Mouse (Mus musculus): Measurements from ENCODE around the gene Zfp936.
"Not testable (repeated sequence)": the region's sequence is repeated elsewhere in the genome, so short reads cannot be mapped to it uniquely, and the experiment has no call there.

The Zfp936 gene

DNA sequence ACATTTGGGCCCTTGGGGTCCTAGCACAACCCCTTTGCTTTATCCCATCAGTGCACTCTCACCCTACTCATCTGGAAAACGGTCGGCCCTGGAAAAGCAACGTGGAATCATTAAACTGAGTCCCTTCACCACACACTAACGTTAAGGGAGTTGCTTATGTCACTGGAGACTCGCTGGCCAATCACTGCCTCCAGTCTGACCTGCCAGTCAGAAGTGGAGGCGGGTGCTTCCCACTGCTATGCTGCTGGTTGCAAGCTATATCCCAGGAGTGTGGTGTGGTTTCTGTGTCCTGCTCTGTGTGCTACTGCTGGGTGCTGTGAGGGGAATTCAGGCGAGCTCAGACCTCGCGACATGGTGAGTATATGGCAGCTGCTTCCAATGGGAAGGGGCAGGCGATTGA, at the start of gene Zfp936:
TSS of gene Zfp936 (plus strand) at position 301 of the 400 bp plus-strand sequence.
- DNase-seq: not testable (repeated sequence)

DNA sequence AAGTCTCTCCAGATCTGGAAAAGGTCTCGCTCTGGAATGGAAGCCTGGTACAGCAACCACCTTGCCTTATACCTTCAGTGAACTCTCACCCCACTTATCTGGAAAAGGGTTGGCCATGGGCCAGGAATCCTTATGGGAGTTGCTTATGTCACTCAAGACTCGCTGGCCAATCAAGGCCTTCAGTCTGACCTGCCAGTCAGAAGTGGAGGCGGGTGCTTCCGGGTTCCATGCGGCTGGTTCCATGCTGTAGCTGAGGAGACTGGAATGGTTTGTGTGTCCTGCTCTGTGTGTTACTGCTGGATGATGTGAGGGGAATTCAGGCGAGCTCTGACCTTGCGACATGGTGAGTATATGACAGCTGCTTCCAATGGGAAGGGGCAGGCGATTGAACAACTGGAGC, 36.2 kb upstream of the Zfp936 start:
- DNase-seq: no peak

DNA sequence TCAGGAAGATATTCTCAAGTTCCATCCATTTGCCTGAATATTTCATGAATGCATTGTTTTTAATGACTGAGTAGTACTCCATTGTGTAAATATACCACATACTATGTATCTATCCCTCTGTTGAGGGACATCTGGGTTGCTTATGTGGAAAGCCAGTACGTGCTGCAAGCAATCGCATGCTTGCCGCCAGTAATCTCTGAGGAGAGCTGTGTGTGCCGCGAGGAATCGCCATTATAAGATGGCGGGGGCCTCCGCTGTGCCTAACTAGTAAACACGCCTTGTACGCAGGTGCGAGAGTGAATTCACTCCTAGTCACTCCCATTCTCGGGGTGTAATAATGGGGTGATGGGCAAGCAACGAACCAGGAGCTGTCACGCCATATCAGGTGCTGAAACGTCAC, 14.7 kb downstream of the Zfp936 start:
- DNase-seq: not testable (repeated sequence)

- DNase-seq: not testable (repeated sequence)
Measured at GRCm38 (mm10) chr7:43164121-43164520, 50.1 kb downstream of the Zfp936 start.

DNA sequence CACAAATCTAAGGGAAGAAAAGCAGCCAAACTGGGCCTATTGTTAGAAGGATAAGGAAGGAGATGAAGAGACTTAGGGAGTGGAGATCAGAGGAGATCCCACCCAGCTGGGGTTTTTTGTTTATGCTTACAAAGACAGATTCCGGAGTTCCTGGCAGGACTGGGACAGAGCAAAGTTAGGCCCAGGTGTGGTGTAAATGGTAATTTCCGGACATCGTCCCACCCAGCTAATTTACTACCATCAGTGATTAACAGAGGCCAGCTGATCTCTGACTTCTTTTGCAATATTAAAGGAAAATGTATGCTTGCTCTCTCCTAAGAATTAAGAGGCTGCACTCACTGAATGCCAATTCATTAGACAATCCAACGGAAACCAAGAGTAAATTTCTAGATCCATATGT, 53.1 kb downstream of the Zfp936 start:
- DNase-seq: not testable (repeated sequence)

- DNase-seq: not testable (repeated sequence)
Measured at GRCm38 (mm10) chr7:43167811-43168210, 53.8 kb downstream of the Zfp936 start.

GRCm38 (mm10) chr7:43168212-43168611, 54.2 kb downstream of the Zfp936 start:
- DNase-seq: not testable (repeated sequence)

- no peak for DNase-seq
Measured at GRCm38 (mm10) chr7:43177003-43177702, 63.1 kb downstream of the Zfp936 start.

GRCm38 (mm10) chr7:43213781-43214180, 99.8 kb downstream of the Zfp936 start:
- DNase-seq: not testable (repeated sequence)

Data from spleen, adult 18-20 months (tissue).